Mouse (Mus musculus) liver, adult 2 months (tissue): ENCODE measurements at regions not wholly inside any gene's neighbourhood (a gene's known extent, or its start where the extent isn't known, plus 50 kb on each side); places are given as distances from the start of the nearest gene placed in this dataset.

ENCODE experiments used
- CTCF ChIP-seq: fragments of 200-500 bp; IDR thresholded peaks from 2 replicates; pipeline ENCODE4 v1.5.1; 2011; ENCODE audit warnings: low read depth, low read length, control low read depth
- POLR2A ChIP-seq: fragments of 200-500 bp; IDR thresholded peaks from 2 replicates; pipeline ENCODE4 v1.6.1; 2011; ENCODE audit warnings: low read length, control low read depth; ENCODE audit not compliant: insufficient read depth; ENCODE audit errors: extremely low read depth

GRCm38 (mm10) chr12:77807674-77808073 lies 386.4 kb upstream of the Gm6657 start:
- TF ChIP-seq CTCF (no peak), POLR2A (no peak)
